Mouse (Mus musculus): ENCODE measurements around the gene S1pr5.

DNA sequence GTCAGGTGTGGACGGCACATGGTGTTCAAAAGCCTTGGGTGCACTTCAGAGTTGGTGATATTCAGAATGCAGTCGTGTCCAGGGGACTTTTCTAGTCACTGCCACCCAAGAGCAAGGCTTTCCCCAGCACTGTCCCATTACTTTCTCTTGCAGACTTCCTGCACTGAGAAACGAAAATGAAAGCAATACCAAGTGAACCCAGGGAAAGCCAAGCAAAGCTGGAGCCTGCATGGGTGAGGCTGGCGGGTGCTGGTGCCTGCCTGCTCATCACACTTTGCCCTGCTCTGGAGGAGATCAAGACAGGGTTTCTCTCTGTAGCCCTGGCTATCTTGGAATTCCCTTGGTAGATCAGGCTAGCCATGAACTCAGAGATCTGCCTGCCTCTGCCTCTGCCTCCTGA, 12.9 kb downstream of the S1pr5 start:
- TF ChIP-seq POLR2A (IDR thresholded peaks at IDR 0.05; ENCODE audit: insufficient read depth, low read depth, low read length) (no peak), CTCF (IDR thresholded peaks at IDR 0.05; ENCODE audit: insufficient read depth, low read depth, low read length) (no peak)
